Mouse (Mus musculus) monocyte, adult 2 months (primary cell): ENCODE measurements at regions not wholly inside any gene's neighbourhood (a gene's known extent, or its start where the extent isn't known, plus 50 kb on each side); places are given as distances from the start of the nearest gene placed in this dataset.

Experiments used
- DNase-seq, 2 experiments: peaks; one replicate each; pipeline ENCODE4 v3.0.0; 2022; ENCODE audit warnings: low spot score in 2 of 2, low read depth in 1 of 2

DNA sequence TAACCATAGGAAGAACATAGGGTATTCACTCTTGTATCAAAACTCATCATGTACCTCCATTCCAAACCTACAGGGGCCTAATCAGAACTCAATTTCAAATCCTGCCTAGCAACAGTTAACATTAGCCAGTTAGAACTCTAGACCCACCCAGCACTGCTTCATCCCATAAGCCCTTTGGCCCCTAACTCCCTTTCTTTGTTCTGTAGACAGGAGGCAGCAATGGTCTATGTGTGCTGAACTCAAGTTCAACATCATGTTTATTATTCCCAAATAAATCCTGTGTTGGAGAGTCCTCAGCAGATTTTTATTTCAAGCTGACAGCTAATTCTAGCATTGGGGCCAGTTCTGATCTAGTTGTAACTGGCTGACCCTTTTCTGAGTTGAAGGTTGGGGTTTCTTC, 112.2 kb downstream of the Ipo8 start:
- no peak for DNase-seq

DNA sequence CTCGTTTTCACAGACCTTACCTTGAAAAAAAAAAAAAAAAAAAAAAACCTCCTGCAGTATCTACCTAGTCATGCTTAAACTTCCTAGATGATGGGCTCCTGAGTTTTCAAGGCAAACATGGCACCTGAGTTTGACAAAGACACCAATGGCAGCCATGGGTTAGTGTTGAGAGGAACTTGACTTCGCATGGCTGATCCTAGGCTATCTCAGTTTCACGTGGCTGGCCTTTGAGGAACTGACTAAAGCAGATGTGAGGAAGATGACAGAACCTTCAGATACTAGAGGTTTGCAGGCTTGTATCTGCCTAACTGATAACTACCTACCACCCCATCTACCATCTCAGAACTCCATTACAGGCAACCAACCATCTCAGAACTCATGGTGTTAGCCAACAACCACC, 120.9 kb downstream of the Ipo8 start:
- DNase-seq: no peak

DNA sequence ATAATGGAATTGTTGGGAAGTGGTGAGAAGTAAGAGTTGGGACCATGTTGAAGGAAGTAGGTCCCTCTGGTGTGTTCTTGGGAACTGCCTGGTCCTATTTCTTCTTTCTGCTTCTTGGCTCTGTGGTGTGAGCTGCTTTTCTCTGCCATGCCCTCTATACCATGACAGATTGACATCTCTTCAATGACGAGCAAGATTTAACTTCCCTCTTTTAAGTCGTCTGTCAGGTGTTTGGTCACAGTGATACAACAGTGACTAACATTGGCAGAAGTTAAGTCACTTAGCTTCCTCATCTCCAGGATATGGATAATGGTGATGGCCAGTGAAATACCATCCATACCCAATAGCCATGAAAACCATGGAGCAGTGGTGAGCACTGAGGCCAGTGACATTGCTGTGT, 122.9 kb downstream of the Ipo8 start:
- no peak for DNase-seq

DNA sequence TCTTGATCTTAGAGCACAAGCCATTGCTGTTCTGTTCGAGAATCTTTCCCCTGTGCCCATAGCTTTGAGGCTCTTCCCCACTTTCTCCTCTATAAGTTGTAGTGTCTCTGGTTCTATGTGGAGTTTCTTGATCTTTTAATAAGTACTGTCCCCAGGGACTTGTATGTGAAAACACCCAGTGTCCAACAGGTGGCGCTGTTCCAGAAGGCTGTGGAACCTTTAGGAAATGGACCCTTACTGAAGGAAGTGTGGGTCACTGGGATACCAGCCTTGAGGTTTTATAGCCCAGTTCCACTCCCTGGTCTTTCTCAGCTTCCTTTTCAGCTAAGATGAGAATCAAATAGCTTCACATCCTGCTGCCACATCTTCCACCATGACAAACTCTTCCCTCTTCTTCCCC, 125.6 kb downstream of the Ipo8 start:
- no peak for DNase-seq

DNA sequence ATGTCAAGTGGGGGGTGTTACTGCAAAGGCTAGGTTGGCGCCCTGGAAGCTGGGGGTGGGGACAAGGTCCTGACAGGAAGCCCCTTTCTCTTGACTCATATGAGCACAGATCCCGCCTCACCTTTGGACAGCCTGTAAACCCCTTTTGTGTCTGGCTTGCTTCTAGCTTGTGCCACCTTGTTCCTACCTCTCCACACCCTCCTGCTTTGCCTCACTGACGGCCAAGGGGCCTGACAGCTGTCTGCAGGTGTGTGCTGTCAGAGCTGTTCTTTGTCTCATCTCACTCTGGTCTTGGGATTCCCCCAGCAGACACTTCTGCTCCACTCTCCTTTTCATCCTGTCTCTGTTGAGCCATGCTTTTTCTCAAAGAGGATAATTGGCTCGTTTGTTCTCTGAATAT, 137.9 kb downstream of the Ipo8 start:
- no peak for DNase-seq

DNA sequence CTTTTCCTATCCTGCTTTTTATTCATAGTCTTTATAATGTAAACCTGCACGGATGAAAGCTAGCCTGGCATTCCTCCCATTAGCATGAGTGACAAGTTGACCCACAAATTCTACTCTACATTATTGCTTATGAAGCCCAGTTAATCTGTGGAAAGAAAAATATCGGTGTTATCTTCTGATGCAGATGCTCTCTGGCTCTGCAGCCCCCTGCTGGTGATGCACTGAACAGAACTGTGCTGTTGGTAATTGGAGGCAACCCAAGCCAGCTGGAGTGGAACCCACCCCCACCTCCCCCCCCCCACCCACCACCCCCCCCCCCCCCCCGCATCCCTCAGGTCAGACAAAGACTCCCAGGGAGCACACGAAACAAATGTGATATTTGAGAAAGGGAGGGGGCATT, 143.5 kb downstream of the Ipo8 start:
- no peak for DNase-seq

DNA sequence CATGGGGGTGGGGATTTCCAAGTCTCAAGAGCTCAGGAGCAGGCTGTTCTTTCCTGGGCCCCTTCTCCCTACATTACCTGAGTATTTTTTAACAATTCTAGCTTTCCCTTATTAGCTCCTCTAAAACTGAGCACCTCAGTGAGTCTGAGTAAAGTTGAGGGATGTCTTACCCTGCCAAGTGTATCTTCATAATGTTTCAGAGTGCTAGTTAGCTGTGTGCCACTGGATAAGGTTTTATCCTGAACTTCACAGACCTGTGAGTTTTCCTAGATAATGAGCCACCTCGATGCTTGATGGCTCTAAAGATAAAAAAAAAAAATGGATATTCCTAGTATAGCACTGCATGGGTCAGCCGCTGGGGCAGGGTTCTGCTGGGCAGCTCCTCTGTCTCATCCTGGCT, 171.1 kb downstream of the Ipo8 start:
- no peak for DNase-seq

DNA sequence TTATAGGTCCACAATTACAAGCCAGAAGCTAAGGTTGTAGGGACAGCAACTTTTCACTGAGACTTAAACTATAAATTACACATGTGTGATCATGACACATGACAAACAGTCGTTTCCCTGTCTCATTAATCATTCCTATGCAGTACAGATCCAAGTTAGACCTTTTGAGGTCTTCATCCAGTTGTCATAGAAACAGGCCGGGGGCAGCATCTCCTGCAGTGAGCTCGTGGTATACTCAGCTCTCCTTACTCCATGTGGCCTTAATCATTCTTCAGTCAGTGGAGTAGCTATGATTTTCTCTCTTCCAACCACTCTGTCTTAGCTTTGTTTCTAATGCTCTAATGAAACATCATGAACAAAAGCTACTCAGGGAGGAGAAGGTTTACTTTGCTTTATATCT, 178.1 kb downstream of the Ipo8 start:
- no peak for DNase-seq

DNA sequence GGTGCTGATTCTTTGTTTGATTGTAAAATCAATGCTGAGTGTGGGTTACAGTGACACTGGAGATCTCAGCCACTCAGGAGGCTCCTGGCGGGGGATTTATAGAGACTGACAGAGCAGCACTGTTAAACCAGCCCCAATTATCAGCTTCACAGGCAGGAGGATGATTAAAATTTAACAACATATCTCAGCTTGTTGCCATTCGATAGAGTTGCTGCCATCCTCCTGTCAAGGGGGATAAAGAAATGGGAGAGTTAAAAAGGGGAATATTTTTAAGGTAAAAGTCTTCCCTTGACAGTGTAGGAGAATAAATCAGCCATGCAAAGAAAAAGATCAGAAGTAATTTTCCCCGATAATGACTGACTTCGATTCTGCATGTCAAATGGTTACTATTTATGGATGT, 178.8 kb downstream of the Ipo8 start:
- no peak for DNase-seq

DNA sequence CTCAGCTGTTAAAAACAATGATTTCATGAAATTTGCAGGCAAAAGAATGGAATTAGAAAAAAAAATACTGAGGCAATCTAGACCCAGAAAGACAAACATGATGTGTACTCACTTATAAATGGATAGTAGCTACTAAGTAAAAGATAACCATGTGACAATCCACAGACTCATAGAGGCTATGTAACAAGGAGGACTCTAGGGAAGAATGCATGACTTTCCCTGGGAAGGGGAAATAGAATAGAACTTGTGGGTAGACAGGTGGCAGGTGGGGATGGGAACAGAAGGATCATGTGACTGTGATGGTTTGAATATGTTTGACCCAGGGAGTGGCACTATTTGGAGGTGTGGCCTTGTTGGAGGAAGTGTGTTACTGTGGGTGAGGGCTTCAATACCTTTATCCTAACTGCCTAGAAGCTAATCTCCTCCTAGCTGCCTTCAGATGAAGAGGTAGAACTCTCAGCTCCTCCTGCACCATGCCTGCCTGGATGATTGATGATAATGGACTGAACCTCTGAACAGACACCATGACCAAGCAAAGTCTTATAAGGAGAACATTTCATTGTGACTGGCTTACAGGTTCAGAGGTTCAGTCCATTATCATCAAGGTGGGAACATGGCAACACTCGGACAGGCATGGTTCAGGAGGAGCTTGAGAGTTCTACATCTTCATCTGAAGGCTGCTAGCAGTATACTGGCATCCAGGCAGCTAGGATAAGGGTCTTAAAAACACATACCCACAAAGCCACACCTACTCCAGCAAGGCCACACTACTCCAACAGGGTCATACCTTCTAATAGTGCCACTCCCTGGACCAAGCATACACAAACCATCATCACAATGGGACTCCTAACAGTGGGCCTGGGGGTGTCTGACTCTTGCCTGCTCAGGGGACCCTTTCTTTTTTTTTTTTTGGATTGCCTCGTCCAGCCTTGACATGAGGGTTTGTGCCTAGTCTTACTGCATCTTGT, 183.6 kb downstream of the Ipo8 start:
- no peak for DNase-seq

DNA sequence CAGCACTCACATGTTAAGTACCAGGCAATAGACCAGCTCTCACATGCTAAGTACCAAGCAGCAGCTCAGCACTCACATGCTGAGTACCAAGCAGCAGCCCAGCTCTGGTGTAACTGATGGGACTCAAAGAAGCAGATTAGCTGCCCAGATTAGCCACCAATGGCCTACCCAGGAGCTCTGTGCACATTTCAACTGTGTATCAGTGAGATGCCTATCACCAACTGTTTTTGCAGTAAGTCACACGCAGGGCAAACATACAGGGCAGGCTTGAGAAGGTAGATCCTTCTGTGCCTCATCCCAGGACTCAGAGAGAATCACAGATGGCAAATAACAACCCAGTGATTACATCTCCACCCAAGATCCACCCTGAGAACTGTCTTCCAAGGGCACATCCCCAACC, 190.7 kb downstream of the Ipo8 start:
- DNase-seq: no peak

DNA sequence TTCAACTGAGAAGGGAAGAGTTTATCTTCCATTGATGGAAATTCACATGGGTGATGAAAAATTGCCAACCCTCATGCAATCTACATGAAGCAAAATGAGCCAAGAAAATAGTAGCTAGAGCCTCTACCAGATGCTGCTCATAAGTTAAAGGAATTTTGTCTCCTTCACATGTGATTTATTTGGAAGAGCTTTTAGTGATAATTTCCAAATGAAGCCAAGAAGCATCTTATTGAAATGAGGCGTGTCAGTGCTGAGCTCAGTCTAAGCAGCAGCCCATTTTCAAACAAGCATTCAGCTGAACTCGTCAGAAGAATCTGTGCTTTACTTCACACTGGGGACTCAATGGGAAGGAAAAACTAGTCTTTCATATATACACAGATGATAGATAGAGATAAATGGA, 190.0 kb upstream of the Tmtc1 start:
- no peak for DNase-seq

DNA sequence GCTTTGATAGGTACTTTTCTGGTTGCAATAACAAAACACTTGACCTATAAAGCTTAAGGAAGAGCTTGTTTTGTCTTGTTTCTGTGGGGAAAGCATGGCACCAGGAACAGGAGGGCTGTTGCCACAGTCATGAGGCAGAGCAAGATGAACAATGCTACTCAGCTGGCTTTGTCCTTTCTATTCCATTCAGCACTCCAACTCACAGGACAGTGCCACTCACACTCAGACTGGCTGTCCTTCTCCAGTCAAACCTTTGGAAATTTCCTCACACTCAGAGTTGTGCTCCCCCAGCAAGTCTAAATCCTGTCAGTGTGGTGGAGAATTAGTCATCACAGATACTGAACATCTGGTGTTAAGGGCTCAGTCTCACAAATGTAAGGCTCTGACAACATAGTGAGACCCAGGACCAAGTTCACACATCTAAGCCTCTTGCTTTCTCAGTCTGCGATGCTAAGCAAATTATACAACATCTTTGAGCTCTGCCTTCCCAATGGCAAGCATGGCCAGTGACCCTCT, 183.0 kb upstream of the Tmtc1 start:
- no peak for DNase-seq

DNA sequence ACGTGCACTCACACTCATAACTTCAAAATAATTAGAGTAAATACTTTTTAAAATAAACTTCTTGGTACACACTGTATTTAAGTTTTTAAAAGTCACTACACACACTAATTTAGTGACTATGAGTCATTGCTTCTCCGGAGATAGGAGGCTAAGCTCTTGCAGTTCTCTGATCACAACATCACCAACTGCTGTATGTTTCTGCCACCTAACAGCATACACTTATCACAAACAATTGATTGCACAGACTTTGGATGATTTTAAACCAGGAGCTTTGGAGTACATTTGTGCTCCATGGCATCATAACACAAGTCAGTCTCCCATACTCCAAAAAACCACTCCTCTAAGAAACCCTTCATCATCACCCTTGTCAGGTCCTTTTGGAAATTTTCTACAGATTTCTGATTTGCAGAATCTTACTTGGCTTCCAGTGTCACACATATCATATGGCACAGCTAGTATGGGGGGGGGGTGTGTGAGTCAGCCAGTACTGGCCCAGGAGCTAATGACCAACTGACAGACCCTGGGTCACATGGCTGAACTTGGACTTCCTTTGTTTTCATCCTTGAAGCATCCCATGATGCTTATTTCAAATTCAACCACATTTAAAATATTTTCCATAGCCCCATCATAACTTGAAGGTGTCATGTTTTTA, 179.1 kb upstream of the Tmtc1 start:
- DNase-seq: no peak

DNA sequence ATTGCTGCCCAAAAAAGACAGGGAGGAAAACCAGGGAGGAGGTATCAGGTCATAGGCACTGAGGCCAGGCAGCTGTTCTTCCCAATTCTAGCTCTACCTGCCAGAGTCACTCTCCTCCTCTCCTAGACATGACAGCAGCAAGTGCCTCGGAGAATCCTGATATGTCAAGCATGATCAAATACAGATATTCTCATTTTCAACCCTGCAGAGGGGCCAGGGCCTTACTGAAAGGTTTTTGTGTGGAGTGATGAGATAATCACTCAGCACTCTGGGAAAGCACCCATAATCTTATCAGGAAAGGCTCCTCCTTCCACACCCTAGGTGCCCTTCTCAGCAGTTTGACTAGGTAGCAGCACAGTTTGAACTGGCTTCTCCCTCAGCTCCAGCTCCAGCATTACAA, 175.8 kb upstream of the Tmtc1 start:
- no peak for DNase-seq

DNA sequence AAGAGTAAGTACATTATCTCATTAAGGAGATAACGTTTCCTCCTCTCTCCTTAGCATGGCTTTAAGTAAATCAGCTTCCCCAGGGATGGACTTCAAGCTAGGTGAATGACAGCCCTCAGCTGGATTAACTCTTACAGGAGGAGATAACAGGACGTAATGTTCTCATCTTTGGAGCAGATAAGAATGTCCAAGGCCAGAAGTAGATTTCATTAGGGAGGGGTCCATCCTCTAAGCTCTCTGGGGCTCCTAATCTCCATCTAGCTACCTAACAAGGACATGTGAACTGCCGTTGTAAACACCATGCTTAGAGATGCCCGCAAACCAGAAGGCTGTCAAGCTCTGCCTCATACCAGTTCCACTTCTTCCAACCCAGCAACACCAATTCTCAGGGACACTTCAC, 171.7 kb upstream of the Tmtc1 start:
- DNase-seq: no peak

DNA sequence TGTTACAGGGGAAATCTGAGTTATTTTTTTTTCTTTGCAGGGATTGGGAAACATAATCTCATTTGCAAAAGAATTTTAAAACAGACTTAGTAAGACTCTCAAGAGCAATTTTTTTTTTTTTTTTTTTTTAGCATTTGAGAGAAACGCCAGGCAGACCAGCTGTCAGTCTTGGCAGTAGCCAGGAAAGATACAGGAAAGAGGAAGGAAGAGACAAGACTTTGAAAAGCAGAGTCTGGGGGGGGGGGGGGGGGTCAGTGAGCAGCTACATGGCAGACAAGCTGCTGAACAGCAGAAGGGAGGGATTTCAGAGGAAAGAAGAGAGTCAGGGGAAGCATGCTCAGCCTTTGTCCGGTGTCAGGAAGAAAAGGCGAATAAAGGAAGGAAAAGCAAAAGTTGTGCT, 171.3 kb upstream of the Tmtc1 start:
- DNase-seq: no peak

DNA sequence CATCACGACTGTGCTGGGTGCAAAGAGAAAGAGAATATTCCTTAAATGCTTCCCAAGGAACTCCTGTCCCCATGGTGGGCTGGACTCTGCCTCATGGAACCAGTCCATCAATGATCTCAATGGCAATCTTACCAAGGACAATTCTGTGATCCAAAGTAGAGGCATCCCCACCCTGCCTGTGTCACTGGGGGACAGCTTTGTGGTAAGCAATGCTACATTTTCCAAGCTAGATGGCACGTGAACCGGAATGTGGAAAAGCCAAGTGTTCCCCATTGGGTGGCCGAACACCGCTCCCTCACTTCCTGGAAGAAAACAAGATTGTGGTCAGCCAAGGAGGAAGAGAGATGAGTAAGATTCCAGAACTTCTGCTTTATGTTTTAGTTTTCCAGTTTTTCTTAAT, 164.7 kb upstream of the Tmtc1 start:
- no peak for DNase-seq

DNA sequence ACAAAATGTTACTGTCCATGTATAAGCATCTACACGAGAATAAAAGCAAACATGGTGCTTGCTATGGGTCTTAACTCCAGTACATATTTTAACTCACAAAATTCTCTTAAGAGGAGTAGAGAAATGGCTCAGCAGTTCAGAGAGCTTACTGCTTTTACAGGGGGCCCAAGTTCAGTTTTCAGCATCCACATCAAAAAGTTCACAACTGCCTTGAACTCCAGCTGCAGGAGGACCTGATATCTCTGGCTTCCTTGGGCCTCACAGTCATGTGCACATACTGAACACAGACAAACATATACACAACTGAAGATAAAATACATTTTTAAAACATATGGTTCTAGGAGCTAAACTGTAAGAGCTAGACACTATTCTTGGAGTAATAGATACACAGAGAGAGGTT, 161.0 kb upstream of the Tmtc1 start:
- DNase-seq: no peak

DNA sequence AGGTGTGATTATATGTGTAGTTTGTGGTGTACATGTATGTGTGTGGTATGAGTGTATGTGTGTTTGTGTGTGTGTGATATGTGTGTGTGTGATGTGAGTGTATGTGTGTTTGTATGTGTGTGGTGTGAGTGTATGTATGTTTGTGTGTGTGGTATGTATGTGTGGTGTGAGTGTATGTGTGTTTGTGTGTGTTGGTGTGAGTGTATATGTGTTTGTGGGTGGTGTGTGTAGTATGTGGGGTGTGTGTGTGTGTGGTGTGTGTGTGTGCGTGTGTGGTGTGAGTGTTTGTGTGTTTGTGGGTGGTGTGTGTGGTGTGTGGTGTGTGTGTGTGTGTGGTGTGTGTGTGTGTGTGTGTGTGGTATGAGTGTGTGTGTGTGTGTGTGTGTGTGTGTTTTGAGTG, 160.6 kb upstream of the Tmtc1 start:
- no peak for DNase-seq

DNA sequence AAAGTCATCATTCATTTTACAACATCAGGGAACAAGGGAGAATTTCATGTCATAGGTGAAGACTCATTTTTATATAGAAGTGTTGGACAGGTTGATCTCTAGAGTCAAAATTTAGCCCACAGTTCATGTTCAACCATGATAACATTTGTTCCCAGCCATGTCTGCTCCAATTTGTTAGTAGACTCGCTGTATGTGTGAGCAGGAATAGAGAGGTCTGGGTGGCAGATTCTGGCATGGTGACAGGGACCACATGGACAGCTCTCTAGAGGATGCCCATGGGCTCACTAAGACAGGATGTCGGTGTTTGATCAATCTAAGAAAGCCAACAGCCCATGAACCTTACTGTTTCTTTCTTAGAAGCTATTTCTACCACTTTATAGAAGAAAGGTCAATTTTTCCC, 159.7 kb upstream of the Tmtc1 start:
- DNase-seq: no peak

DNA sequence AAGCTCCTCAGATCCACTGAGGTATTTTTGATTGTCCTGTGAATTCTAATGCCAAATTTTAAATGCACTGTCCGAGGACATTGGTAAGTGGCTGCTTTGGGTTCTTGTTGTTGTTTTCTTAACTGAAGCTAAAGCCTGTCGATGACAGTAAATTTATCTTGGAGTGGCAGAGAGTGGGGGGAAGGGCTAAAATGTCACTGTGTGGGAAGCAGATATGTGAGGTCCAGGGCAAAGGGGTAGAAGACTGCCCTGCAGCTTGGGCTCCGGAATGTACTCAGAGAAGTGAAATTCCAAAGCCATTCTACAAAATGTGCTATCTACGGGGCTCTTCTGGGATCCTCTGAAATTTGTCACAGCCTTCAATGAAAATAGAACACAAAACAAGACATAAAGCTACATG, 159.3 kb upstream of the Tmtc1 start:
- DNase-seq: no peak

DNA sequence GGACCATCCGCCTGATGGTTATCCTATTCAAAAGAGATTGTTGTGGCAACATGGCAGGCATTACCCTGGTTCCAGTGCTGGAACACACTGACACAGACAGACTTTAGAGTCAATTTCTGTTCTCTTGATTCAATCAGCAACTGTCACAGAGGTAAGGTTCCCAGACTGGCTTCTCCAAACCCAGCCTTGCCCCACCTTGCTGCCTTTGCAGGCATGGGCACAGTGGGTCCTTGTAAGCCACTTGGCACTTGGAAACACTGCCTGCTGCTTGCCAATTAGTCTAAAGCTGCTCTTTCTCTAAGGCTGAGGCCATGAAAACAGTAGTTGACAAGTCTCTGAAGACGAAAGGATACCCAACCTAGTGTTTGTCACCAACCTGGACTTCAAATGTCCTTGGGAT, 158.7 kb upstream of the Tmtc1 start:
- DNase-seq: no peak
